Mouse (Mus musculus): ENCODE measurements around the gene Kcnj5.

Kcnj5 gene

DNA sequence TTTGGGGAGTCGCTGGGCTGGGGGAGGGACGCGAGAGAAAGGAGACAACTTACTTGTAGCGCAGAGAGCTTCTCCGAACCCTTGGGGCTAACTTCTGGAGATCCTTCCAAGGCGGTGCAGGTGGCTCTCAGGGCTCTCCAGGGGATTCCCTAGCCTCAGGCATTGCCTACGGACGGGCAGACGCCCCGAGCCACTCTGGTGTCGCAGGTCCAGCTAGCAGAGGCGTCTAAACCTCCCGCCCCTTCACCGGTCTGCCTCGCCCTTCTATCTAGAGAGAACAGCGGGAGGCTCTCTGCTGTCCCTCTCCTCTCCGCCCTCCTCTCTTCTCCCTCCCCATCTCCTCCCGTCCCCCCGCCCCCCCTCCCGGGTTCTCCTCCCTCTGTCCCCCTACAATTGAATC, at the start of gene Kcnj5:
Gene Kcnj5, minus strand, starts transcription at position 300 of the 400 bp plus-strand sequence.
- DNase-seq (ENCODE audit: low spot score in 2 of 2): no peak

DNA sequence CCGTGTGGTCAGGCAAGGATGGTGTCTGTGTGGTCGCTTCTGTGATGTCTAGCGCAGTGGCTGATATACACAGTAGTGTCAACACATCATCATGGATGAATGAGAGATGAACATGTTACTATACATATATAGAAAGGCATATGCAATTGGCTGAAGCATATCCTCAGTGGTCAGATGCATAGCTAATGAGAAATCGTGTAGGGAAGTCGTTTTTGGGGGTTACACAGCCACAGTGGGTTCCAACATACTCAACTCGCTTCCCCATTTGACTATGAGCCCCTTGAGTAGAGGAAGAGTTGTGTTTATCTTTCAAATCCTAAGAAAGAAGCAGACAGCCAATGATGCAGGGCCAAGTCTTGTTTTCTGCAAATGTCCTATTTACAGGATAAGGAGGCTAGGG, 48.6 kb upstream of the Kcnj5 start:
- DNase-seq (ENCODE audit: low spot score in 2 of 2): no peak

DNA sequence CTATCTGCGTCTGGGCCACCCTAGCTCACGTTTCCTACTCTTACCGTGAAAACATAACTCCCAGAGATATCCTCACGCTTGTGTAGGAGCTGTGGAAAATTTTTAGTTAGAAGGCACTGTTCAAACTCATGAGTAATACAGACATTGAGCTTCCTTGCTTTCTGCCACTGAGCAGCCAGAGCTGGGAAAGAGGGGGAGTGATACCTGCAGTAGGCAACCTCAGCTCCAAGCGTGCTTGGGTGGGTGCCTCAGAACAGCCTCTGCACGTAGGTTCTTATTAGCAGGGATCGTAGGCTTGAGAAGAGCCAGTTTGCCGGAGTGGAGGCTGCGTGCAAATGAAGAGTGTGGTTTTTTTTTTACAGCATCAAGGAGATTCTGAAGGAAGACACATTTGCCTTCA, 47.6 kb upstream of the Kcnj5 start:
- DNase-seq (ENCODE audit: low spot score in 2 of 2): peak; percentile 66 to 78

DNA sequence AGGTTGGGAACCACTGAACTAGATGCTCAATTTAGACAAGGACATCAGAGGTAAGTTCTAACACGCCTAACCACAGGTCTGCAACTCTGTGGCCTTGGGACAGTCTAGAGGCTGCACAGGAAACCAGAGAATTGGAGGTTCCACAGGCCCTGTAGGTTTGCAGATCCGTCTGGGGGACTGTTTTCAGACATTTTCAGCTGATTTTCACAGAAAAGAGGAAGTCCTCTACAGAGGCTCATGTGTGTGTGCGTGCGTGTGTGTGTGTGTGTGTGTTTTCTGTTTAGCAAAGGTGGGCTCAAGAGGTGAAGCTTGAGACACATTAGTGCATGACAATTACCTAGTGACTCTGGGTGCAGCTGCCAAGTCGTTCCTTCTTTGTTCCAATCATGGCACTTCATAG, 46.9 kb upstream of the Kcnj5 start:
- DNase-seq (ENCODE audit: low spot score in 2 of 2): no peak

DNA sequence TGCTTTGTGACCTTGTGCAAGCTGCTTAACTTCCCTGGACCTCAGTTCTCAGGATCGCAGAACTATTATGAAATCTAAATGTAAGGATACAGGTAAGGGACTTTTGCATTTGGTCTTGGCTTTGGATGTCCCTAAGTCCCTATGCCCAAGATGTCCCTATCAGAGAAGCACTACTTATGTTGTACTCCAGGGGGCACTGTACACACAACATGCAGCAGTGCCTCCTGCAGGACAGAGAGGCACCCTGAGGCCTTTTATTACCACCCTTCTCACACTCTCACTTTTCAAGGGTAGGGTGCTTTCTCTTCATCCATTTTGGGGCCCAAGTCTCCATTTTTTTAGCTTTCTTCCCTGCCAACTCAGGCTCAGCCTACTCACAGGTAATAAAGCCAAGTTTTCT, 44.0 kb upstream of the Kcnj5 start:
- DNase-seq (ENCODE audit: low spot score in 2 of 2): no peak

DNA sequence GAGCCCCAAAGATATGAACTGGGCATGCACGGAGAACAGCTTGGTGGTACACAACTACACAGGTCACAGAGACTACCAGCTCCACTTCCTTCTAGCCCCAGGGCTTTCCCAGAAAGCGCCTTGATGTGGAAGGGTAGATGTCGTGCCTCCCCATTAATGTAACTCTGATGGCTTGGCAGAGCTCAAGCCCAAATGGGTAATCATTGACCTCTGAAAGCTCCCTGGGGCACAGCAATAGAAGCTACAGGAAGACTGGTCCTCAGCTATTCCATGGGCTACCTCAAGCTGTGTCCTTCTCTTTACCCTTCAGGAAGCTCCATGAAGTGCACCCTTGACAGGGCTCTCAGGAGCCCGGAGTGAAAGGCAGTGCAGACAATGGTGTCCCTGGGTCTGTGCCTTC, 40.8 kb upstream of the Kcnj5 start:
- no peak for DNase-seq (ENCODE audit: low spot score in 2 of 2)

DNA sequence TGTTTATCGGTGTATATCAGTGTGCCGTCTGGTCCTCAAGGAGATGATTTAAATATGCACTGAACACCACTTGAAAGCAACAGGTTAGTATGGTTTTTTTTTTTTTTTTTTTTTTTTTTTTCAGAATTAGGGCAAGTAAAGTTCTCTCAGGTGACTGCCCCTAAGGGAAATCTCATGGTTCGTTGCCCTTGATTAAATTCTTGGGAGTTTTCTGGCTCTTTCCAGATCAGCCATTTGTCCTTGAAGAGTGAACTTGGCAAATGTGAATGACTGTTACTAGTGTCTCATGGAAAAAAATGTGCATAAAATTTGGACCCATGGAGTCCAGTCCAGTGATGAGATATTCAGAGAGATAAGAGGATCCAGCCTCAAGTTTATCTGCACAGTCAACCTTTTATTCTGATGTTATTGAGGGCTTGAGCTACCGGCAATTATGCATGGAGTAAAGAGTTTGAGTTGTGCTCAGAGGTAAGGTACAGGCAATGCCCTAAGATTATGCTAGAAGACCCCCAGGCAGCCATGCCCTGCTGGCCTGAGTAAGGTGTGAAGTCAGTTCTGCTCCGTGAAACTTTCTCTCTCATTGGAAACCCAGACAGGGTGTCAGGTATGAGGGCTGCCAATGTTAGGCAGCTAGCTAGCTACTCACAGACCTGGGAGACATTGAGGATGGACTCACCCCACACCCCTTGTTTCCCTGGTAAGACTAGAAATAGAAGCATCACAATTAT, 32.9 kb upstream of the Kcnj5 start:
- no peak for DNase-seq (ENCODE audit: low spot score in 2 of 2)

DNA sequence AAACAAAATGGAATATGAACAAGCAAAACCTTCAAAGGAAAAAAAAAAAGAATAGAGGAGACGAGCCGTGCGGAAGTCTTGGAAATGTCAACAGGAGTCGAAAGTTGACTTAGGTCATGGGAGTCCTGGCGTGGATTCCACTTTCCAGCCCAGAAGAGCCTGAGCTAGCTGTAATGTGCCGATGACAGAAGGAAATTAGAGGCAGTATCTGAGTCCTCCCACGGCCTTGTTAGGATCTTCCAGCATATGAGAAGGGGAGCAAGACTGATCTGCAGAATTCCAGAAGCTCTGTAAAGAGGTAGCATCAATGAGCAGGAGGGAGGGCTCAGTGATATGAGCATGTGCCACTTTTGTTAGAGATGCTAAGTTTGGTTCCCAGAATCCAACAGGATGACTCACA, 31.9 kb upstream of the Kcnj5 start:
- no peak for DNase-seq (ENCODE audit: low spot score in 2 of 2)

DNA sequence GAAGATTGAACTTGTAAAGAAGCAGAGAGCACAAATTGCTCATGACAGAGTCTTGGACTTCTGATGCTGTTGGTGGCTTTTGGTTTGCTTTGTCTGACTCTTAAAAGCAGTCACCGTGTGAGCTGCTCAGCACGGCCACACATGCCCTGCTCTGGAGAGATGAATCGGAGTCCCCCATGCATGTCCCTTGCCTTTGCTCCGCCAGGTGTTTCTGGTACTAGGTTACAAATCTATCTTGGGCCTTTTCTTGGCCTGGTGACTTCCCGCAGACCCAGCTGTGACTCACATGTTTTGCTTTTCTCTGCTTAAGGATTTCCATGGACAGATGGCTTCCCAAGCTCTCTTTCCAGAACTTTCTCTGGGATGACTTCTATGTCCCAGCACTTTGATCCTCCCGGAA, 29.5 kb upstream of the Kcnj5 start:
- no peak for DNase-seq (ENCODE audit: low spot score in 2 of 2)

DNA sequence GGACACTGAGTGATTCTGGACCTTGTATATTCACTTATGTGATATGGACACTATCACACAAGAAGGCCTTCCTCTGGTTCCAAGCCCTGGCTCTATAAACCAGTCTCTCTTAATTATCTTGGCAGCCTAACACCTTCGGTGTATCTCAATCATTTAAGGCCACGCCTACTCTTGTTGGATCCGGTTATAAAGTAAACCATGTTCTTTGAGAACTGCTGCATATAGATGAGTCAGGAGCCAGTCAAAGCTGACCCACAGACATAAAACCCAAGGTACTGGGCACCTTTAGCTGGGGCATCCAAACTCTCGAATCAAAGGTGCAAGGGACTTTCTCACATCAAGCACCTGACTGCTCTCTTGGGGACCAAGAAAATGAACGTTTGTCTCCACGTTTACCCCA, 28.1 kb upstream of the Kcnj5 start, which contains the start of gene Kcnj1:
Gene Kcnj1, plus strand, starts transcription at position 292 of the 400 bp plus-strand sequence.
- no peak for DNase-seq (ENCODE audit: low spot score in 2 of 2)

DNA sequence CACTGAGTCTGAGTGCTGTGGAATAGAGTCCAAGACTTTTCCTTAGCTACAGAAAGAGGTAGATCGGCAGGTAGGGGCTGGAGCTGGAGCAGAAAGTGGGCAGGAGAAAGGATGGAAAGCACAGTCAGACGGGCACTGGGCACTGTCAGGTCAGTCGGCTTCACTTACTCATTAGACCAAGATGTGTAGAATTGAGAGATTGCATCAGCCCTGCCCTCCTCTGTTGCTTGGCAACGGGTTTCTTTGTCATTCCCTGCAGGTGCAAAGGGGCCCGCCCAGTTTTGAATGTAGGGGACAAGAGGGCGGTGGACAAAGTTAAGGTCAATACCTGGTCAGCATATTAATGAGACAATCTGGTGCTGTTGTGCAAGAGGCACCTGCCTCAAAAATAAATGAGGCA, 25.2 kb upstream of the Kcnj5 start:
- no peak for DNase-seq (ENCODE audit: low spot score in 2 of 2)

DNA sequence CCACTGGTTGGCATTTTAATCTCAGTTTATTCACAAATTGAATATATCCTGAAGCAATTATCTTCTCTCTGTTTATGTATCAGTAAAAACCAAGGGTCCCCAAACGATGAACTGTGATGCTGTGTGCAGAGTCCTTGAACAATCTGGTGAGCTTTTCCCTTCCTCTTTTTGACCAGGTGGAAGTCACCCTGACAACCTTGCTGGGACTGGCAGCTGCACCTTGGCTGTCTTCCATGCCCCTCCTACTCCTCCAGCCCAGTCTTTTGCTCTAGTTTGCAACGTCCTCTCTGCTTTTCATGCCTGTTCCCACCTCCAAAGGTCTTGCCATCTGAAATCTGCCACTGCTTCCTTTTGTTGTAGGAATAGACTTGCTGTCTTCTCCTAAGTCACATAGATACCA, 24.7 kb upstream of the Kcnj5 start:
- no peak for DNase-seq (ENCODE audit: low spot score in 2 of 2)

DNA sequence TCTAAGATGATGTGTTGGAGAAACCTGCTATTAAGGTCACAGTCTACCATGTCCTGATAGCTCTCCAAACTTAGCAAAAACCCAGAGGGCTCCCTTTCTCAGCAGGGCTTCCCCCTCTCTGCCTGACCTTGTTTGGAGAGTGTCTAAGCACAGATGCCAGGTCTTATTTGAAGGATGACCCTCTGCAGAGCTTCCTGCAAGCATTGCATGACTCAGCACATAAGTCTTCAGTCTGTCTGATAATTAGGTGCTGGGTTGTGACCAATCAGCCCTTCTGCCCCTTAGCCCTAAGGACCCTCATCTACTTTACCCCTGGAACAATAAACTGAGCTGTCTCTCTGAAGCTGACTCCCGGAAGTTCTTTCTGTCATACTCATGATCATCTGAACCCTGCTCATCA, 16.6 kb upstream of the Kcnj5 start:
- DNase-seq (ENCODE audit: low spot score in 2 of 2): no peak

DNA sequence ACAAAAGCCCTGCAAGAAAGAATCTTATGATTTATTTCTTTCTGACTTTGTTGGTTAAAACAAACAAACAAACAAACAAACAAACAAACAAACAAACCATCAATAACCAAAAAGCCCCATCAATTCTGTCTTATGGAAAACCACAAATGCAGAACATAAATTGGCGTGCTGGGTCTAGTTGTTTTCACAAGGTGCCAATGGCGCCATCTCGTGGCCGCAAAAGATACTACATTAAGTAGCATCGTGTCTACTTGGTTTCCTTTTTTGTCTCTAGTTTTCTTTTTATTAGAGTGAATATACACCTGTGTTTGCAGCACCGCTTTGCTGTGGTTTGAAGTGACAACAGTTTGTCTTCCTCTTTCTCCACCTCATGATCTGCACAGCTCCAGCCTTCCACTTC, 6.2 kb upstream of the Kcnj5 start:
- peak; percentile 51 to 58 for DNase-seq (ENCODE audit: low spot score in 2 of 2)

DNA sequence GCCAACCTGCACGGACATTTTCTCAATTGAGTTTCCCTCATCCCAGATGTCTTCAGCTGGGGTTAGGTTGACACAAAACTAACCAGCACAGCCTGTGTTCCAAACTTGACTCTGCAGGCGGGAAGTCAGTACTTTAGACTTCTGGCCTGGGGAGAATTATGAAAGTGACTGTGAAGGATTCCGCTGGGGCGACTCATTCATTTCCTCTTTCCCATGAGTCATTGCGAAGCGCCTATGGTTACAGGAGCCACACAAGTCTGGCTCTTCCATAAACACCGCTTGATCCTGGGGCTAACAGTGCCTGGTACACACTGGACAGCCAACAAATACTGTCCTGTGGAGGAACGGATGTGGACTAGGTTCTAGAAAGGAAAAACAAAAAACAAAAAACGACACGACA, 5.2 kb upstream of the Kcnj5 start:
- no peak for DNase-seq (ENCODE audit: low spot score in 2 of 2)

DNA sequence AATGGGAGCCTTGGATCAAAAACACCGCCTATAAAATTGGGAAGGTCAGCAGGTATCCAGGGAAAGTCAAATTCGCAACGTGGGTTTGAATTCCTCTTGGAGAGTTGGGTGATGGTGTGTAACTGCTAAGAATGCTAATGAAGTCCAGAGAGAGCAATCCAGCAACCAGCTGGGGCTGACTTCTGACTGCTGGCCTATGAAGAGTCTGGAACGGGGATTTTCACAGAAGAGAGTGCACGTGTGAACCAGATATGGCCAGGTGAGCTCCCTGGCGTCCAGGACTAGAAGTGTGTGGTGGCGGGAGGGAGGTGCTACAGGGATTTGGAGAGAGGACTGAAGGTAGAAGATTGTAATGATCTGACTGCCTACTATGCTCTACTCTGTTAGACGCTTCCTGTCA, 3.9 kb upstream of the Kcnj5 start:
- DNase-seq (ENCODE audit: low spot score in 2 of 2): no peak

DNA sequence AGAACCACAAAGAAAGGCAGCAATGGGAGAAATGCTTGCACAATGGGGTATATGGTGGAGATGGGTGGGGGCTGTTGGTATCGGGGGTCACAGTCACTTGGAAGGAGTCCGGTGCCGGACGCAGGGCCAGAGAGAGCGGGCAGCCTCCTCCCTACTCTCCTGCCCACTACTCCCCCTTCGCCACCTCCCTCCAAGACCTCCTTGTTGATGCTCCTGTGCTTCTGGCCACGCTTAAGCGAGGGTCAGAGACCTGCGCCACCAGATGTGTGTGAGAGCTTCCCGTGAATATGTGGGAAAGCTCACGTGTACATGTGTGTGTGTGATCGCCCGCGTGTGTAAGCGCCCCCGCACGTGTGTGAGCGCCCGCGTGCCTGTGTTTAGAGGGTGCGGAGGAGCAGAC, 339 bp upstream of the Kcnj5 start:
- DNase-seq (ENCODE audit: low spot score in 2 of 2): peak; percentile 5 to 20

DNA sequence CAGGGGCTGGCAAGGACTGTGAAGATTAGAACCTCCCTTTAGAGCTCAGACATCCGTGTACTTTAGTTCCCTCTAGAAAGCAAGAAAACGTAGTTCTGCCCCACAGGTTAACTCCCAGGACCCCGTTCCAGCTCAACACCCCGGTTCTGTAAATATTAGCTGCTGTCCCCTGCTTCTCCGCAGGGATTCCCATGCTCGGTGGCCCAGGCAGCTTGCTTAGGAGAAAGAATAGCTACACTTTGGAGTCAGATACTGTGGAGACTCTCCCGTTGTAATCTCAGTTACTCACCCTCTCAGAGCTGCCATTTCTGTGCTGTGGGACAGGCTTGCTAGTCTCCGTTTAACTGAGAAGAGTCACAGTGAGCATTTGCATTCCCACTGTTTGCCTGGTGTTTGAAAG, 1.2 kb downstream of the Kcnj5 start:
- no peak for DNase-seq (ENCODE audit: low spot score in 2 of 2)

DNA sequence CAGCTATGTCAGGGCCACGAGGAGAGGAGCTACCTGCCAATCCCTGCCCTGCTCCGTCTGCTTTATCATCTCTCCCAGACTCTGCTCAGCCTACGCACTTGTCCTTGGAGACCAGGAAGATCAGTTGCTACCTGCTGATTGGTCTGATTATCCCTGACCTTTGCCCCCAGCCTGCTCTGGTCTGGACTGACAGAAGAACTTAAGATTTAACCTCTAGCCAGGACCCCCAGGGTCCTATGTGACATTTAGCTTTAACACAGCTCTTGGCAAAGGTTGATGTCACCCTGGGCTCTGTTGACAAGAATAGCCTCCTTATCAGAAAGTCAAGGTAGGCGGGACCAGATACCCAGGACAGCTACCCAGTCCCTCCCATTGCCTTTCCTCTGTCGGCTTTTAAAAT, 3.3 kb downstream of the Kcnj5 start:
- no peak for DNase-seq (ENCODE audit: low spot score in 2 of 2)

DNA sequence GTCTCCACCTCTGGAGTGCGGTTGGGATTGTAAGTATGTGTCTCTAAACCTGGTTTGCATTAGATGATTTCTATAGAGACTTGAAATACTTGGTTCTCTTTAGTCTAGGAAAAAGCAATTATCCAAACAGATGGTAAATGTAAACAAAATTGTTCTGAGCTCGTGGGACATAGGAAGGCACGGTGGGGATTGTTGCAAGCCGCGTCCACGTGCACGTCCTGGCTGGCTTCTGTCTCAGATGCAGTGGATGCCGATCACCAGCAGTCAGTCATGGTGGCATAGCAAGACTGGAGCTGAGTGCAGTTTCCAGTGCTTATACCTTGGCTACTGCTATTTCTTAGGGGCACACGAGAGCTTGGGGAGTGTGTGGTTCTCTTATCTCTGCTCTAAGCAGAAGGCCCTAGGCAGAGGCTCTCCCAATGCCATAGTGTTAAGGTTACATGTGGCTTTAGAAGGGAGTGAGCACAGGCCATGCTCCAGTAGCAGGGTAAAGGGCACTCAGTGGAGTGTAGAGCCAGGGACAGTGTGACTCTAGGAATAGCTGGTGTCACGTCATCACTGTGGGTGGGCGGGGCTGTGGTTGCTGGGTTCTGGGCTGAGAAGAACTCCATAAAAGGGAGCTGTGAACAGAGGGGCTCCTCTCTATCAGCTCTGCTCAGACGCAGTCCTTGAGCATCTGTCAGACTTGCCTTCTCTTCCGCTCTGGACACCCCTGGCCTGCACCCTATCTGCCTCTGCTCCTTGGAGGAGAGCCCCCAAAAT, 8.6 kb downstream of the Kcnj5 start:
- DNase-seq (ENCODE audit: low spot score in 2 of 2): no peak

DNA sequence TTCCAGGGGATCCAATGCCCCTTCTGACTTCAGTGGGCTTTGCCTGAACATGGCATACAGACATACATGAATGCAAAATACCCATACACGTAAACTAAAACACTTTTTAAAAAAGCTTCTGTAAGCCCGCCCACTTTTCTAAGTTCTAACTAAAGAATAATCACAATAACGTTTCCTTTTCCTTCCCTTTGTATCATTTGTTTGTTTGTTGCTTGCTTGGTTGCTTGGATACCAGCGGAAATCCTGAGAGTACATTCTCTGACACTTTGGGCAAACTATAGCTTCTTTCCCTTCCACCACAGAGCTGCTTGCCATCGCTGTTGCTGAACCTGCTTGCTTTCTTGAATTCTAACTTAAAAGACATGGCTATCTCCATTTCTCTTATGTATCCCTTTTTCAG, 13.0 kb downstream of the Kcnj5 start:
- no peak for DNase-seq (ENCODE audit: low spot score in 2 of 2)

DNA sequence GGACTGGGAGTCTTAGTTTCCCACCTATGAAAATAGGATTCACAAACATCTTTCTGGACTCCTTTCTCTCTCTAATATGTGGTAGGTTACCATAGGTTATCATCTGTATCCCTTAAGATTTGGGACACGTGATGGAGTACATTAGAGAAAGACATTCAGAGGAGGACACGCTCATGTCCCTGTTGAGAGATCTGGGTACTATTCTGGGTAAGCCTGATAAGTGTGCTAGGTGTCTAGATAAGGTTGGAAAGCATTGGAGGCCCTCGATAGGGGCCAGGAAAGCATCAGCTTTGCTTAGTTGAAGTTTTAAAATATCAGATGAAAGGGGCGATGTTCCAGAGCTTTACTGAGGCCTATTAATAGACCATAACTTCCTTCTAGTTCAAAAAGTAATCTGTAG, 15.4 kb downstream of the Kcnj5 start:
- DNase-seq (ENCODE audit: low spot score in 2 of 2): no peak

DNA sequence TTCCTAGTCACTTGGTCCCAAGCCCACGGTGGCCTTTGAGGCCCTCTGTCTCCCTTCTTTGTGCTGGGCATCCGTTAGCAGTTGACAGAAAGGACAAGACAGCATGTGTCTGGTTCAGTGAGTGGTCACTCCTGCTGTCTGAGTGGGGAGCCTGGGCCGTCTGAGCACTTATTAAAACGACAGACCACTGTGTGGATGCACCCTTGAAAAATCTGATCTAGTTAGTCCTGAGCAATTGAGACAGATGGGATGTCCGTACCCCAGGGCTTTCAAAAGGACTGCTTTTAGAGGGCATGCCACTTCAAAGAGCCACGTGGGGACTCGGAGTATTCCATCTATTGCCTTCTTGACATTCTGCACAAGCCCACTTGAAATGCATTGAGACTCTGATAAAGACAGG, 20.5 kb downstream of the Kcnj5 start:
- DNase-seq (ENCODE audit: low spot score in 2 of 2): no peak

DNA sequence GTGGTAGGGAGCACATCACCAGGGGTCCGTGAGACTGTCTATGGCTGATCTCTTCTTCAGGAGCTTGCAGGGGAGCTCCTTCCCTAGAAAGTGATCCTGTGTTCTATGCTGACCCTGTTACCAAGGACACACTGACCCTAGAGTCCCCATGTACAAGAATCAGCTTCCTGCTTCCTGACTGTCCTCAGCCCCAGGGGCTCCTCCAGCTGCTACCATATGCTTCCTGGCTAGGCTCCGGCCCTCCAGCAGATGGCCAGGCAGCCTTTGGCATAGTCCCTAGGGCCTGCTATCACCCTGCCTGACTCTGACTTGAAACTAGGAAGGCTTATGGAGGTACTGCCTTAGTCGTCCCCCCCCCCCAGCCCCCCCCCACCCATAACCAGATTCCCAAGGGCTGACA, 24.0 kb downstream of the Kcnj5 start:
- no peak for DNase-seq (ENCODE audit: low spot score in 2 of 2)
